Mouse (Mus musculus) embryo, embryonic 9.5 days (tissue): ENCODE data around the gene Dusp12.

Experiments used
- DNase-seq: peaks from one replicate; pipeline ENCODE4 v3.0.0-alpha.2; 2017; ENCODE audit errors: extremely low spot score

The Dusp12 gene

DNA sequence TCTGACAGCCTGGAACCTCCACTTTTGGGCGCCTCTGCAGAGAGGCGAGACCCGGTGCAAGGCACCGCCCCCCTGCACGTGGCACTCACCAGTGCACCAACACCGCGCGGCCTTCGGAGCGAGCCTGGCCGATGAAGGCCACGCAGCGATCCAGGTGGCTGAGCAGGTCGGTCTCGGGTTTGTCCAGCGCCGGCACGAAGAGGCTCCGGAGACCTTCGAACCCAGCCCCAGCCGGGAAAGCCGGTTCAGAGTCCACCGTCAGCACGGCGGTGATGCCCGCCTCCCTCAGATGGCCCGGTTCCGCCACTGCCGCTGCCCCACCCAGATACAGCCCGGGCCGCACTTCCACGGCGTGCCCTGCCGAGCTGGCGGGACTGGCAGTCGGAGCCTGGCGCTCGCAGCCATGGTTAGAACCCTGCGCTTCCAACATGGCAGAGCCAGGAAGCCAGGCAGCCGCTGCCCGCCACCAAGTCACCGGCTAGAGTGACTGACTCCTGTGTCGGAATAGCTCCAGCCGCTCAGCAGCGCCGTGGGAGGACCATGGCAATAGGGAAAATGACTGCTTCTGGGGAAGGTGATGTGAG, at the start of gene Dusp12, which contains the start of gene Gm26620:
Dusp12 (minus strand) TSS at position 563 of the 584 bp plus-strand sequence.
Gm26620 (plus strand) TSS at position 88 of the 584 bp plus-strand sequence.
- DNase-seq: peak; percentile 89

DNA sequence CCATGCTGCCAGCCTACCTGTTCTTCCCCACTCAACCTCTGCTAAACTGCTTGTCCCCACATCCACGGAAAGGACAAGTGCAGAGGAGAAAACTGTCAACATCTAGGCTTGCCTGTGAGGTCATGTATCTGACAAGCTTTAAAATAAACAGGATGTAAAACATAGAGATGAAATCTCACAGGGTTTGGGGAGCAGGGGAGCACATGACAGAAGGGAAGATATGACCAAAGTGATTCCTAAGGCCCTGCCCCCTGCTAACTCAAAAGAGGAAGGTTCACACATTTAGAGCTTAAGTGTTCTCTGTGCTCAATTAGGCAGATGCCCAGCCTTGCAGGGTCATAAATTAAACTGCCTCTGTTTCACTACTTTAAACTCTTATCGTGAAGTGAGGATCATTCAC, 49.0 kb upstream of the Dusp12 start:
- no peak for DNase-seq

DNA sequence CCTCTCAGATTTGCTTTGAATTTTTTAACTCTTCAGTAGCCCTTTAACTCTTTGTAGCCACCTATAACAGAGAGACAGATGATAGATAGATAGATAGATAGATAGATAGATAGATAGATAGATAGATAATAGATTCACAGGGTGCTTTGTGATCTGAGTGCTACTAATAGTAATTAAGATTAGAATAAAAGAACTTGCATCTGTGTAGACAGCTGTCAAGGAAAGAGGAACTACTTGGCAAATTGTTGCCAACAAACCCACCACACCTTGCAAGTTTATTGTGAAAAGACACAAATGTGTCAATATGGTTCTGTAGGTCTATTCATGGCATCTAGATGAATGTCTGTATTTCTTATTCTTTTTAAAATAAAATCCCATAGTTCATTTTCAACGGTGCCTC, 48.6 kb upstream of the Dusp12 start:
- no peak for DNase-seq

DNA sequence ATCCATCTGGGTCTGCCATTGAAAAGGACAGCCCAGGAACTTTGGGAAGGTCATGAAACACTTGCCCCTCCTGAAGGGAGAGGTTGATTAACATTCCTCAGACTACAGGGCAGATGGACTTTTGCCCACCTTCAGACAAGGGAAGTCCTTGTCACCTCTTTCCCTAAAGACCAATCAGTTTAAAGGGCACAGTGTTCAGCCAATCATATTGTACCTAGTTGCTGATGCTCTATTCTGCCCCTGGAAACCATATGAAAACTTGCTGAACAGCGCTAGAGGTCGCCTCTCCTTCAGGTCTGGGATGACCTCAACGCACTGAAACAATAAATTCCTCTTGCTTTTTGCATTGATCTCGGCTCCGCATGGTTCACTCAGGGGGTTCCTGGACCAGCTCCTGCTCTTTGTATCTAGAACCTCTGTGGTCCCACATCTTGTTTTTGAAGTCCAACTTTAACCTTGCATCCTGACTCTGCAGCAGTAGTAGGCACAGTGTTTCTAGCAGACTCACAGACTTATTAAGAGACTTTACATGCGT, 48.1 kb upstream of the Dusp12 start:
- DNase-seq: no peak

DNA sequence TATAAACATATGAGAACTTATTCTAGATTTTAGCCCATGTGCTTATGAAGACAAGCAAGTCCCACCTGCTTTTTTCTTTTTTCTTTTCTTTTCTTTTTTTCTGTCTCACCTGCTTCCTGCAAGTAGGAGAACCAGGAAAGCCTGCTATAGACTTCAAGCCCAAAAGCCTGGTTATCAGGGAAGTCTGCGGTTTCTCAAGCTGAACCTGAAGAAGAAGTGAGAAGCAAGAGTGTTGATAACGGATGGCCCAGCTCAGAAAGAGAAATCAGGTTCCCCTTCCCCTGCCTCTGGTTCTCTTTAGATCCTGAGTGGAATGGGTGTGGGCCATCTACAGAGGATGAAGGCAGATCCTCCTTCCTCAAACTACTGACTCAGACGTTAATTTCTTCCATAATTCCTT, 46.7 kb upstream of the Dusp12 start:
- no peak for DNase-seq

DNA sequence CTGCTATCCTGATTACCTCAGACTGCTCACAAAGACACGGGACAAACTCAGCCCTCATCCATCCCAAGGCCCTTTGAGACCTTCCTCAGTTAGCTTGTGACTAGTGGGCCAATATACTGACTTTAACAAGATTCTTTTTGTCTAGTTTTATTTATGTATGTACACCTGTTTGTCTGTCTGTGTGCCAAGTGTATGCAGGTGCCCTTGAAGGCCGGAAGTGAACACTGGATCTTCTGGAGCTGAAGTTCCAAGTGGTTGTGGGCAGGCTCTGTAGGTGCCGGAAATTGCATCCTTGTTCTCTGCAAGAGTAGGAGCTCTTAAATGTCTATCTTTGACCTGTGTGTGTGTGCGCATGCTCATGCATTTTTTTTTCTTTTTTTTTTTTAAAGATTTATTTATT, 43.9 kb upstream of the Dusp12 start:
- DNase-seq: no peak

DNA sequence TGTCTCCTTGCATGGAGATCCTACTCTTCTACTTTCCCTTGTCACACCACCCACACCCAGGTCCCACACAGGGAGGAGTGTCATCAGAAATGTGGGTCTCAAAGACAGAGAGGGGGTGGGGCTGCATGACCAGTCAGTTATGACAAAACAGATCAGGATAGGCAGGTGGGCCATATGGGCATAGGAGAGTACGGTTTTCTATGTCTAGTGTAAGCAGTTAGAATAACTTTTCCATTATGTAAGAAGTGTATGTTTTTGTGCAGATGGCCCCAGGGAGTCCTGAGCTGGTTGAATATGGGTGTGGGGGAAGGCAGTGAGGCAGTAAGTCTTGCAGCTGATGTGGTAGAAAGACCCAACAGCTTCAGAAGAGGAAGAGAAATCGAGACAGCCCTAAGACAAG, 43.1 kb upstream of the Dusp12 start:
- no peak for DNase-seq

DNA sequence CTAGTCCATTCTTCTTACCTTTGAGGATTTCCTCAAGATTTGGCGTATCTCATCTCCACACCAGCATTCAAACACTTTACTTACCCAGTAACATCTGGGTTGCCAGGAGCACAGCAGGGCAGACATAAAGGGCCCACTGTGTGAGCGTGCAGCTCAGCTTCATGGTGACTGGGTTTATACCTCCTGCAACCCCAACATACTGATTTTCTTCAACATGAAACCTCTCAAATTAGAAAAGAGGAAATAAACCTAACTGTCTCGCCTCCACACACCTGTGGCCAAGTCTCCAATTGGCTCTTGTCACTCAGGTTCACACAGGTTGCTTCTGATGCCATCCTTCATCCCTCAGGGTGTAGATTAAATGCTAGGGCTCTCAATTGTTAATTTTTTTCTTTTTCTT, 42.0 kb upstream of the Dusp12 start, which contains the start of gene Fcrla:
Fcrla (minus strand) TSS at position 206 of the 400 bp plus-strand sequence.
- no peak for DNase-seq

DNA sequence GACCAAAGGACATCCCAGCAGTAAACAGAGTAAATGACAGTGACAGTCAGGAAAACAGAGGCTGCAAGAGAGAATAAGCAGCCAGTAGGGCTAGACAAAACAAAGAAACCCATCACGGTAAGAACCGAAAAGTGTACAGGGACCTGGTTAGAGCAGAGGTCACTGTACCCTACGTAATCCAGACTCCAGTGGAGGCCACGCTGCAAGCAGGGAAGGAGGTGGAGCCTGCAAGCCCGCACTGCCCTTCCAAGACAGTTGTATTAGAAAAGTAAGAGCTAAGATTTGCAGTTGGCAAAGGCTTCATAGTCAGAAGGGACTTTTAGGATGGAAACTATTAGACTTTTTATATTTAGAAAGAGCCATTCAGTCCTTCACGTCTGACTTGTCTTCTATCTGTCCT, 41.6 kb upstream of the Dusp12 start:
- DNase-seq: no peak

DNA sequence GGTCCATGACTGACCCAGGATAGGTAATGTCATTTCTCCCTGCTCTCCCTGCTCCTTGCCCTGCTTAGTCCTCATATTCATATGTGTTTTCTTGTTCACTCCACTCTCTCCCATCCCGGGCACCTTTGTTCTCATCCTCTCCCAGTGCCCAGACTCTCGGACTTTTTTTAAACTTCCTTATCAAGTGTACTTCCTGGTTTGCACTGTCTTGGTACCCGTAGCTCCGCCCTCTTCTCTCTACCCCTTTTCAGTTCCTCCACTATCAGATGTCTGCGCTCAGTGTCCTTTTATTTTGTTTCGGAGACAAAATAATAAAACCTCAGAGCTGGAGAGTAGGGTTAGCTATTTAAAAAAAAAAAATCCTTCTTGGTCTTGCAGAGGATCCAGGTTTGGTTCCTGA, 39.1 kb upstream of the Dusp12 start:
- DNase-seq: no peak

DNA sequence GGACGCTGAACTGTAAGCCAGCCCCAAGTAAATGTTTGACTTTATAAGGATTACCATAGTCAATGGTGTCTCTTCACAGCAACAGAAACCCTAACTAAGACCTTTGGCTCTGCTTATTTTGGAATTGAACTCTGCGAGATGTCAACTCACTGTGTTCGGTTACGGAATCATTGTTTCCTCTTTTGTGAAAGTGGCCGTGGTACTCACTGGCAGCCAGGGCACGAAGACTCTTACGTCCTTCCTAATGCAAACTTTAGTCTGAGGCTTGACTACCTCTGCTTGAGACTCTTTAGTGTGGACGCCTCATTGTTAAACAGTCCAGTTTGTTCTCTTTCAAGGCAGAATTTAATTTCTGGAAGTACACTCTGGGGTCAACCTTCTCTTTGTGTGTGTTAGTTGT, 34.0 kb upstream of the Dusp12 start:
- DNase-seq: no peak

DNA sequence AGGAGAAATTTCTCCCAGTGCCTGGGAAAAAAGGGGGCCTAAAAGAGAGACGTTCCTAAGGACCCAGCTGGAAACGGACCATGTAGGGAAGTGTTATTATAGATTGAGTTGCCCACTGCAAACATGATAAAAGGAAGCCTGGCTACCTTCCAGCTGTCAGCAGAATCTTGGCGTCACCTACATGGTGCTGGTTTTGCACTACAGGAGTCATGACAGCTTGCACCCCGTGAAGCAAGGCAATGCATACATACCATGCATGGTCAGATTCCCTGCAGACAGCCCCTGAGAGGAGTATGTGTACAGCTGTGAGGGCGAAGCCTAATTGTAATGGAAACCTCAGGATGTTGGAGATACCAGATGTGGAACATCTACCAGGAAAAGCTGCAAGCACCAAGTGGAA, 30.3 kb upstream of the Dusp12 start:
- DNase-seq: no peak

DNA sequence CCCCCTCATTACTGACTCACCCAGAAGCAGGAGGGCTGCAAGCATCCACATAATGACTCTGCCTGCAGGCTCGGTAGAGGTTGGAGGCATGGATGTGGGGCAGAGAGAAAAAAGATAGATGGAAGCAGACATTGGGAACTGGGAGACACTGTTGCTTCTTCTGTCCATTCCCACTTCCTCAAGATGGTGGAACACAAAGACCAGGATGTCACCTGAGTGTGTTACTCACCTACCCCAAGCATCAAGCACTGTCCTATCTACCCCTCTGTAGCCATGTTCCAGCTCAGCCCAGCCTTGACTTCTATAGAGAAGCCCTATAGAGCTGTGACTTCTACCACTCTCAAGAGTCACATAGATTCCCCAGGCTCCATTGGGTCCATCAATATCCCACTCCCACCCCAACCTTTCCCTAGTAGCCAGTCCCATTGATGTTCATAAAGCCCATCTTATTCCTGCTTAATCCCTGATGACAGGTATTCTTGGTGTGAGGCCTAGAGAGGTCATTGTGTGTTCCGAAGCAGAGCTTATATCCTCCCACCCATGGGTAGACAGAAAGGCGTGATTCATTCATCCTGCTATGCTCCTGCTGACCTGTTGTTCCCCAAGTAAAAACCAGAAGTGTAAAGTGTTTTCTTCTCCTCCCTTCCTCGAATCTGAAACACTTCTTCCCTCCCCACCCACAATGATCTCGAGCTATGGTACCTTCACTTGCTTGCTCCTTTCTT, 27.7 kb upstream of the Dusp12 start, which contains the start of gene Fcrlb:
Fcrlb (minus strand) TSS at position 51 of the 725 bp plus-strand sequence.
- DNase-seq: no peak

DNA sequence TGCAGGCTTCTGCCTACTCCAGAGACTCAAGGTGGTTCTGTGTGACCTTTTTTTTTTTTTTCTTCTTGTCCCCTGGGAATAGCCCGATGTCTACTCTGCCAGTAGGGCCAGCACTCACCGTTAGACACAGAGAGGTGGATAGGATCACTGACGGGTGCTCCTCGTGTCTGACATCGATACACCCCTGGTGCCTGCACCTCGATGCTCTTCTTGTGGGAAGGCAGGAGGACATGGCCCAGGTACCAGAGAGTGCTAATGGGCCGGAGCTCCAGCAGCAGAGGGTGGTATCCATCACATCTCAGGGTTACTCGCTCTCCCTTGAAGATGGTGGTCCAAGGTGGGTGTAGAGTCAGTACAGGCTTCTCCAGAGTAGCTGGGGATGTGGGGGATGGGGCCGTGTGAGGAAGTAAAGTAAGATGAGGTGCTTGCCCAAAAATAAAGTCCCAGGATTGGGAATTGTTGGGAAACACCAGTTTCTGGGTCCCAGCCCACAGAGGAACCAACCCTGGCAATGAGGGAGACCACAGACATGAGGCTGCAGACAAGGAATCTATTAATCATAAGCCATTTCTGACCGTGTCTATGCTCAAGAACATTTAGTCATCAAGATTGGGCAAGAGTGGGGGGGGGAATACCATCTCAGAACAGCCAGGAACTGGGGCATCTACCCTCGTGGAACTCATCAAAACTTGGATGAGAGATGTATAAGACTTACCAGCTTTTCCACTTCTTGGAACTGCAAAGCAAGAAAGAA, 26.7 kb upstream of the Dusp12 start:
- DNase-seq: no peak

DNA sequence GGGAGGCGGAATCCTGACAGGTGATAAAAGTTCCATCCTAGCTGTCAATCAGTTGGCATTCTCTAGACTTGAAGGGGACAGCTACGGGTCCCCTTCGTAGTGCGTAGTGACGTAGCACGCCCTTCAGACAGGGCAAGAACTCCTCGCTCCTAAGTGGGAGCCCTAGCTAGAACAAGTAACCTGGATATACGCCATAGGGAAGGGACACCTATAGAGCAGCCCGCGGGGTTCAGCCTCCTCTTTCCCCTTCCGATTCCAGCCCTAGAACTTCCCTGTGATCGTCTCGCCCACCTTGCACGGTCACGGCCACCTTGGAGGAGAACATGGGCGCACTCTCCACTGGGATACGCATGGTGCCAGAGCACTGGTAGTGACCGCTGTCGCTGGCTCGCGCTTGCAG, 23.0 kb upstream of the Dusp12 start:
- DNase-seq: peak; percentile 31

DNA sequence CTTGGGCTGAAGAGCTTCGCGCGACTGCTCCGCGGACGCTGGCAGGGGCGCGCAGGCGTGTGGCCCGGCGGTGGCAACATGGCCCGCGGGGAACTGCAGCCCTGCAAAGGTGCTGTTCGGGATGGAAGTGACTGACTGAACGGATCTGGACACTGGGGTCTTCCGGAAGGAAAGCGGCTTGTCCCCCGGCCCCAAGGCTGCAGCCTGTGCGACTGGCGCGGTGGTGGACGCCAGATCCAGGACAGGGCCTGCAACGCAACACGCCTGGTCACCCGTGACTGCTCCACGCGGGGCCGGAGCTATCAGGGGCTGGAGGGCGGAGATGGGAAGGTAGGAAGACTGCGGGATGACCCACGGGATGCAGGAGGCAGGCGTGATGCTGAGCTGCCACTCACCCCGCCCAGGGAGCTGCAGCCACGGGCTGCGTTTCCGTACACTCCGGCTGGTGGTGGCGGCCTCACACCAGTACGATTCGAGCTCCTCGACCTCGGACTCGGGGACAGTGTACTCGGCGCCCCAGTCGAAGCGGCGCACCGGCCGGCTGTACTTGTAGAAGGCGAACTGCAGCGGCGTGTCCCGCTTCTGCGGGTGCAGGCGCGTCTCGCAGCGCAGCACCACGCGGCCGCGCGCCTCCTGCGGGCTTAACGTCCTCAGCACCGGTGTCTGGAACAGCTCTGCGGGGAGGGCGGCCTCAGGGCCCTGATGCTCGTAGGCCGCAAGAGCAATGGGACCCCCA, 22.3 kb upstream of the Dusp12 start:
- peak; percentile 46 for DNase-seq

DNA sequence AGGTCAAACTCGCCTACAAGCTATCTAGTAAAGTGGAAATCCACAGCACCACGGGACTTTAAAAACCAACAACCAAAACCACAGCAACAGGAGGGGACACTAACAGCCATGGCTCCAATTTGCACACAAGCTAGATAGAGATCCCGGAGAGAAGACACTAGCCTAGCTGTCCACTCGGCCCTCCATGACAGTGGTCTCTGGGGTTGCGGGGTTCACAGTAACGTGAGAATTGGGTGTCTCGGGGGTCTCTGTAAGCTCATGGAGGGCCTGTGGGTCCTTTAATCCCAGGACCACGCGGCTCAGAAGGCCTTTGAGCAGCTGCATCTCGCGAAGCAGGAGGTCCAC, 21.7 kb upstream of the Dusp12 start:
- no peak for DNase-seq

DNA sequence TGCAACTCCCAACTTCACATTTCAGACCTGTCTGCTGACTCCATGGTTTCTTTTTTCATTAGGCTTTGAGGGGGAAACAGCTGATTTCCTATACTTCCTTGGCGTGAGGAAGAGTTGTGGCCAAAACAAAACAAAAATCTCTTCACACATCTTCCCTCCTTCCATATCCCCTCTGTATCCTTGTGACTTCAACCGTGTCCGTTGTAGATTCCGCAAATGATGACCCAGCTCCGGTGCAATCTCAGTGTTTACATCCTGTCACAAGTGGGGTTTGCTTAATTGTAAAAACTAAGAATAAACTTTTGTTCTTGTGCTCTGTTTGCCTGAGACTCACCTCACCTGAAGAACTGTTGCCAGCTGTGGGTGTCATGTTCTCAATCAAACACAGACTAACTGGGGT, 18.1 kb upstream of the Dusp12 start:
- DNase-seq: no peak

DNA sequence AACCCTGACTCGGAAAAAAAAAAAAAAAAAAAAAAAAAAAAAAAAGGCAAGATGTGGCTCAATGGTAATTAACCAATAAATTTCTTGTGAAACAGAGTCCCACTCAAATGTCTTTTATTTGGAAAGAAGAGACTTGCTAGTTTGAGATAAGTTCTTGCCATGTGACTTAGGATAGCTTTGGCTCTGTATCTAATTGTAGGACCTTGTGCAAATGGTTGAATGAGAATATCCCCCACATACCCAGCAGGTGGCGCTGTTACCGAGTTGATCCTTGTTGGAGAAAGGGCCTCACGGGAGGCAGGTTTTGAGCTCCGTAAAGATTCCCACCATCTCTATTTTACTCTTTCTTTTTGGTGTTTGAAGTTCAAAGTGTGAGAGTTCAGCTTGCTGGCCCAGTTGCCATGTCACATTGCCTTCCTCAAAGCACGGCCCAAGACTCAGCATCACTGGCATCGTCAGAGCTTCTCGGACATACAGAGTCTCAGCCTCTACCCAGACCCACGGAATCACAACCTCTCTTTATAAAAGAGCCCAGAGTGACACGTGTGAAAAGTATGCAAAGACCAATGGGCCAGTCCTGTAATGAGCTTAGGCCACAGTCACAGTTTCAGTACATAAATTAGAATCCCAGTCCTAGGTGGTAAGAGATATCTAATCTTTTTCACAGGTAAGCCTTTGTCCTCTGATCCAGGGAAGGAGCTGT, 16.3 kb upstream of the Dusp12 start:
- peak; percentile 83 for DNase-seq

DNA sequence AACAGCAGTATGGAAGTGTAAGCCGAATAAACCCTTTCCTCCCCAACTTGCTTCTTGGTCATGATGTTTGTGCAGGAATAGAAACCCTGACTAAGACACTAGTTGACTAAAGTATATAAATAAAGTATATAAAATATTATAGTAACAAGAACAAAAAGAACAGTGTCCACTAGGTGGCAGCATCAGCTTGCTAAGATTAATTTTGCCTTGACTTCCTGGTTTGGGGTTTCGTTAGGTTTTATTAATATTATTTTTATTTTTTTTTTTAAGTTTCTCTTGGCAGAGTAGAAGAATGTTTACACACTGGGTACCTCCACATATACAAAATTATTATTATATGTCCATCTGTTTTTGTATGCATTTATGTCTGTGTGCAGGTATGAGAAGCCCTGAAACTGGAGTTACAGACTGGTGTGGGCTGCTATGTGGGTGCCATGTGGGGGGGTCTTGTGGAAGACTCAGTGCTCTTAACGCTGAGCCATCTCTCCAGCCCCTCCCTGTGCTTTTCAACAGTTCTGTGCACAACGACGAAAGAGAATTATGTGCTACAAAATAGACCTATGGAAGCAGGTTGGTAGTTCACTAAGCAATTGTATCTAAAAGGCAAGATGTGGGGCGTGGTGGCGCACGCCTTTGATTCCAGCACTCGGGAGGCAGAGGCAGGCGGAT, 15.6 kb upstream of the Dusp12 start:
- DNase-seq: peak; percentile 11
